Mouse (Mus musculus): ENCODE measurements around the gene Mitf. TPM values are rescaled to one million over a fixed set of nuclear protein-coding genes. Genes with fewer than 3 reads are reported as not detected.

The Mitf gene
- polyA plus RNA-seq, 1 experiment, result not detected

- no peak overlapping the region for H3K4me3 ChIP-seq (replicated peaks)
- no peaks in the 10 kb centered on the region for H3K27me3 ChIP-seq (ENCODE audit: control insufficient read depth)
- no peaks in the 10 kb centered on the region for H3K9me3 ChIP-seq (ENCODE audit: control insufficient read depth, low read length)
- no peaks in the 10 kb centered on the region for H3K4me1 ChIP-seq (ENCODE audit: control insufficient read depth)
- no peak for TF ChIP-seq TAL1 (IDR thresholded peaks at IDR 0.05; ENCODE audit: low read length)
- TF ChIP-seq GATA1 (IDR thresholded peaks at IDR 0.05; ENCODE audit: low read length), result no peak
- no peaks in the 10 kb centered on the region for H3K36me3 ChIP-seq (ENCODE audit: control insufficient read depth)
Observed at GRCm38 (mm10) chr6:97836176-97836575, 29.3 kb downstream of the Mitf start.

- TF ChIP-seq TAL1 (IDR thresholded peaks at IDR 0.05; ENCODE audit: low read length) (no peak), GATA1 (IDR thresholded peaks at IDR 0.05; ENCODE audit: low read length) (no peak)
- H3K27me3 ChIP-seq (ENCODE audit: control insufficient read depth), result no peaks in the 10 kb centered on the region
- H3K4me1 ChIP-seq (ENCODE audit: control insufficient read depth), result no peaks in the 10 kb centered on the region
- H3K4me3 ChIP-seq (replicated peaks), result no peak overlapping the region
- no peaks in the 10 kb centered on the region for H3K9me3 ChIP-seq (ENCODE audit: control insufficient read depth, low read length)
- H3K36me3 ChIP-seq (ENCODE audit: control insufficient read depth), result no peaks in the 10 kb centered on the region
Observed at GRCm38 (mm10) chr6:97837711-97838110, 30.9 kb downstream of the Mitf start.

- no peaks in the 10 kb centered on the region for H3K27me3 ChIP-seq (ENCODE audit: control insufficient read depth)
- no peaks in the 10 kb centered on the region for H3K36me3 ChIP-seq (ENCODE audit: control insufficient read depth)
- H3K9me3 ChIP-seq (ENCODE audit: control insufficient read depth, low read length), result no peaks in the 10 kb centered on the region
- TF ChIP-seq TAL1 (IDR thresholded peaks at IDR 0.05; ENCODE audit: low read length) (no peak), GATA1 (IDR thresholded peaks at IDR 0.05; ENCODE audit: low read length) (no peak)
- H3K4me1 ChIP-seq (ENCODE audit: control insufficient read depth), result no peaks in the 10 kb centered on the region
- H3K4me3 ChIP-seq (replicated peaks), result no peak overlapping the region
Observed at GRCm38 (mm10) chr6:97839568-97839967, 32.7 kb downstream of the Mitf start.

- H3K27me3 ChIP-seq (ENCODE audit: control insufficient read depth), result no peaks in the 10 kb centered on the region
- no peaks in the 10 kb centered on the region for H3K36me3 ChIP-seq (ENCODE audit: control insufficient read depth)
- H3K4me1 ChIP-seq (ENCODE audit: control insufficient read depth), result no peaks in the 10 kb centered on the region
- no peak for TF ChIP-seq TAL1 (IDR thresholded peaks at IDR 0.05; ENCODE audit: low read length)
- H3K9me3 ChIP-seq (ENCODE audit: control insufficient read depth, low read length), result no peaks in the 10 kb centered on the region
- no peak overlapping the region for H3K4me3 ChIP-seq (replicated peaks)
Observed at GRCm38 (mm10) chr6:97844112-97844511, 37.3 kb downstream of the Mitf start.

GRCm38 (mm10) chr6:97848191-97848857 lies 41.5 kb downstream of the Mitf start:
- no peaks in the 10 kb centered on the region for H3K36me3 ChIP-seq (ENCODE audit: control insufficient read depth)
- H3K4me3 ChIP-seq (replicated peaks), result no peak overlapping the region
- TF ChIP-seq GATA1 (IDR thresholded peaks at IDR 0.05; ENCODE audit: low read length) (no peak), TAL1 (IDR thresholded peaks at IDR 0.05; ENCODE audit: low read length) (no peak)
- H3K27me3 ChIP-seq (ENCODE audit: control insufficient read depth), result no peaks in the 10 kb centered on the region
- H3K9me3 ChIP-seq (ENCODE audit: control insufficient read depth, low read length), result no peaks in the 10 kb centered on the region
- H3K4me1 ChIP-seq (ENCODE audit: control insufficient read depth), result no peaks in the 10 kb centered on the region

- Histone ChIP-seq H3K4me1 (ENCODE audit: control insufficient read depth) (no peaks in the 10 kb centered on the region), H3K9me3 (ENCODE audit: control insufficient read depth, low read length) (no peaks in the 10 kb centered on the region), H3K27me3 (ENCODE audit: control insufficient read depth) (no peaks in the 10 kb centered on the region), H3K36me3 (ENCODE audit: control insufficient read depth) (no peaks in the 10 kb centered on the region), H3K4me3 (replicated peaks) (no peak overlapping the region)
- TF ChIP-seq GATA1 (IDR thresholded peaks at IDR 0.05; ENCODE audit: low read length) (no peak), TAL1 (IDR thresholded peaks at IDR 0.05; ENCODE audit: low read length) (no peak)
Observed at GRCm38 (mm10) chr6:97854236-97854635, 47.4 kb downstream of the Mitf start.

- H3K4me3 ChIP-seq (replicated peaks), result no peak overlapping the region
- H3K4me1 ChIP-seq (ENCODE audit: control insufficient read depth), result no peaks in the 10 kb centered on the region
- H3K27me3 ChIP-seq (ENCODE audit: control insufficient read depth), result no peaks in the 10 kb centered on the region
- no peaks in the 10 kb centered on the region for H3K9me3 ChIP-seq (ENCODE audit: control insufficient read depth, low read length)
- H3K36me3 ChIP-seq (ENCODE audit: control insufficient read depth), result no peaks in the 10 kb centered on the region
- TF ChIP-seq GATA1 (IDR thresholded peaks at IDR 0.05; ENCODE audit: low read length), result no peak
- TF ChIP-seq TAL1 (IDR thresholded peaks at IDR 0.05; ENCODE audit: low read length), result no peak
Observed at GRCm38 (mm10) chr6:97855420-97856170, 48.7 kb downstream of the Mitf start.

- Histone ChIP-seq H3K4me3 (replicated peaks) (no peak overlapping the region), H3K27me3 (ENCODE audit: control insufficient read depth) (no peaks in the 10 kb centered on the region), H3K9me3 (ENCODE audit: control insufficient read depth, low read length) (no peaks in the 10 kb centered on the region), H3K4me1 (ENCODE audit: control insufficient read depth) (no peaks in the 10 kb centered on the region), H3K36me3 (ENCODE audit: control insufficient read depth) (no peaks in the 10 kb centered on the region)
- TF ChIP-seq TAL1 (IDR thresholded peaks at IDR 0.05; ENCODE audit: low read length), result no peak
- no peak for TF ChIP-seq GATA1 (IDR thresholded peaks at IDR 0.05; ENCODE audit: low read length)
Observed at GRCm38 (mm10) chr6:97856502-97856901, 49.6 kb downstream of the Mitf start.

GRCm38 (mm10) chr6:97857690-97858089 lies 50.8 kb downstream of the Mitf start:
- Histone ChIP-seq H3K4me1 (ENCODE audit: control insufficient read depth) (no peaks in the 10 kb centered on the region), H3K9me3 (ENCODE audit: control insufficient read depth, low read length) (no peaks in the 10 kb centered on the region), H3K36me3 (ENCODE audit: control insufficient read depth) (no peaks in the 10 kb centered on the region), H3K27me3 (ENCODE audit: control insufficient read depth) (no peaks in the 10 kb centered on the region), H3K4me3 (replicated peaks) (no peak overlapping the region)
- TF ChIP-seq GATA1 (IDR thresholded peaks at IDR 0.05; ENCODE audit: low read length) (no peak), TAL1 (IDR thresholded peaks at IDR 0.05; ENCODE audit: low read length) (no peak)
